Mouse (Mus musculus): ENCODE results near the gene Kbtbd3.

Kbtbd3 gene

DNA sequence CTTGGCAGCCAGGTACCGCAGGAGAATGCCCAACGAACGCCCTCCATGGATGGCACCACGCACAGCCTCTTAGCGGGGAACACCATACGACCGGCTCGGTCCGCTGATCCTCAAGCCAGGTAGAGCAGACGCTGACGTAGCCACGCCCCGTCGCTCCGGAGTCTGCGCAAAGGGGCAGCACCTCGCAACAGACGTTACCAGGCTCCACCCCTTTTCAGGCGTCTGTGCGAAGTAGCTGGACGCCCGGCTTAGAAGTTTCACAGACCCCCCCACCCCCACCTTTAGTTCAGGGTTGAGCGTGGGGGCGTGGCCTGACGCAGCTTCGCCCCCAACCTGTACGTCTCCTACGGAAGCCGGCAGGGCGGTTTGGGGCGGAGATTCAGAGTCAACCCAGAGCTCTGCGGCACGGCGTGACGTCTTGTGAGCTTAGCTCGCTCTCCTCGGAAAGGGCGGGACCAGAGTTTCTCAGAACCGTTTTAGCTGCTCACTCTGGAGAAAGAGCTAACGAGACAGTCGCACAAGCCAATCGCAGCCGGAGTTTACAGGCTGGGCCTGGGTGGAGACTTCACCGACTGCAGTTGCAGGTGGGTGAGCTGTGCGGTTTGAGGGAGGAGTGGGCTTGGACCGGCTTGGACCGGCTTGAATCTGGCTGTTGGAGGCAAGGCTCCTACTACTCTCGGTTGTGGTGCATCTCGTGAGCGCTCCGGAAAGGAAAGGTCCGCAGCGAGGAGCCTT is at the start of gene Kbtbd3, which contains the start of gene Aasdhppt:
Gene Kbtbd3 (plus strand): TSS at position 483 of the 735 bp plus-strand sequence.
Gene Aasdhppt (minus strand): TSS at position 121 of the 735 bp plus-strand sequence.
- DNase-seq (ENCODE audit: low spot score in 2 of 2), result peak; percentile 95 to 96

DNA sequence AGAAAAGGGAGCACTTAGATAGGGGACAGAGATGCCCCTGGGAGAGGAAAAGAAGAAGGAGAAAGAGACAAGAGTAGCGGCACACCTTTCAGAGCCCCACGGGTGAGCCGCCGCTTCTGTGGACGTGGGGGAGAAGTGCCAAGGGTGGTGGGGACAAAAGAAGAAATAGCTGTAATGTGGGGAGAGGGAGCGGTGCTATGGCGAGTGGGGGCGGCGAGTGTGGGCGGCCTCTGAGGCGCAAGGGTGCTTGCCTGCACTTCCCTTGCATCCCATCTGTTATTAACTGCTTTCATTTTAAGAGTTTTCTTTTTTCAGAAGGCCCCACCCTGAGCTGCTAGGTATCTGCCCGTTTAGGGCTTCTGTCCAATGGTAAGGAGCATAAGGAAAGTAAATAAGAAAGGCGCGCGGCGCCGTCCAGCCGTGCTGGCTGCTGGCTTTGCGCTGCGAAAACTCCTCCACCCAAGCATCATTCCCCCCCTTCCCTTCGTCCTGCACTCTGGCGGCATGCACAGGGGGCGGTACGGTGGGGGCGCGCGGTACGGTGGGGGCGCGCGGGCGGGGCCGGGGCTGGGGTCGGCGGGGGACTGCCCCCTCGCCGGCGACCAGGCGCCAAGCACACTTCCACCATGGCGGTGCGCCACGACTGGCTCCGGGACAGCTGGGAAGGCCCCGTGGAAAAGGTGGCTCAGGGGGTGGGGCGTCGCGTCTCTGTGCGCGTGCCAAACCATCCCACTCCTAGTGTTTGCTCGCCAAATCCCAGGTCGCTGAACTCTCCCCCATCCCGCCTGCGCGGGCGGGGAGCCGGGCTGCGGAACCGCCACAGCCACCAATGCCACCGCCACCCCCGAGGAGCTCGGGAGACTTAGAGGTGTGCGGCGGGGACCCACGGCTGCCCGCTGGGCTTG is 49.5 kb upstream of the Kbtbd3 start:
- peak in 1 of 2 experiments; percentile 87 for DNase-seq (ENCODE audit: low spot score in 2 of 2)

DNA sequence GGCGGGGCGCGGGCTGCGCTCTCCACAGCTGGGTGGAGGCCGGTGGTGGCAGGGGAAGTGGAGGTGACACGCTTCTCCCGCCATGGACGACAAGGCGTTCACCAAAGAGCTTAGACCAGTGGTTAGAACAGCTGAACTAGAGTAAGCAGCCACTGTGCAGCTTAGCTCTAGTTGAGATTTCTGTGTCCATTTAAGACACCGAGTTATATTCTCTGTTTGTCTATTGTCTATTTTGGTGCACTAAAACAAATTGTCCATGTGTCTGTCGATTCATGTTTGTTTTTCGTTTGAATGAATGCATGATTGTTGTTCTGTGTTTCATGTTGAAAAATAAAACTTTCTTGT is 48.9 kb upstream of the Kbtbd3 start:
- no peak for DNase-seq (ENCODE audit: low spot score in 2 of 2)

DNA sequence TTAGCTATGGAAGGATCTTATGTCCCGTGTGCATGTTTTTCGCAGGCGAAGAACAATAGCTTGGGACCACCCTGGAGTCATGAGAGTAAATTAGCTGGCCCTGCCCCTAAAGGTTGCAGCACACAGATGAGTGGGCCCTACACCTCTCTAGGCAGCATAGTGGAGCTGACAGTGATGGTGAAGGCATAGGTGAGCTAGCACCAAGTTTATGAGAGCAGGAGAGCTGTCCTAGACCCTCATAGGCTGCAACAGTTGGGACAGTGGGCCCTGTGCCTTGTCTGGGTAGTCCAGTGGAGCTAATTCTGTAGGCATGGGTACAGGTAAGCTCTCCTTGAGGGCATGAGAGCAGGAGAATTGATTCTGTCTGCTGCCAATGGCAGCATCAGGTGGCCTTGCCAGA is 42.8 kb upstream of the Kbtbd3 start:
- no peak for DNase-seq (ENCODE audit: low spot score in 2 of 2)

DNA sequence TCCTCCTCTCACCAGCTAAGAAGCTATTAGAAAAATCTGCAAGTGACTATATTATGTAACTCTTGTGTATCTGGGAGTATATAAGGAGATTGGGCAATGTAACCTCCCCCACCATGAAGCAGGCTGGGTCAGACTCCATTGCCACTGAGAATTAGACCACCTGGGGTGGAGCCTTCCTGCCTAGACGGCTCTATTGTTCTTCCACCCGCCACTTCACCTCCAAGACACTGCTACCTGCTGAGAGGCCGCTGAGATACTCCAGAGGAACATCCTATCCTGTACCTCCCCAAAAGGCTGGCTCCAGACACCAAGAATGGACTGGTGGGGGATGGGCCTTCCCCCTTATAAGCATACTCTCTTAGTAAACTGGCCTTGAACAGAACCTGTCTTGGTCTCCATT is 25.8 kb upstream of the Kbtbd3 start:
- no peak for DNase-seq (ENCODE audit: low spot score in 2 of 2)

DNA sequence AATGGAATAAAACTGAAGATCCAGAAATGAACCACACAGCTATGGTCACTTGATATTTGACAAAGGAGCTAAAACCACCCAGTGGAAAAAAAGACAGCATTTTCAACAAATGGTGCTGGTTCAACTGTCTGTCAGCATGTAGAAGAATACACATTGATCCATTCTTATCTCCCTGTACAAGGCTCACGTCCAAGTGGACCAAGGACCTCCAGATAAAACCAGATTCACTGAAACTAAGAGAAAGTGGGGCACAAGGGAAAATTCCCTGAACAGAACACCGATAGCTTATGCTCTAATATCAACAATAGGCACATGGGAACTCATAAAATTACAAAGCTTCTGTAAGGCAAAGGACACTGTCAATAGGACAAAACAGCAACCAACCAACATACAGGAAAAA is 9.2 kb upstream of the Kbtbd3 start:
- no peak for DNase-seq (ENCODE audit: low spot score in 2 of 2)

DNA sequence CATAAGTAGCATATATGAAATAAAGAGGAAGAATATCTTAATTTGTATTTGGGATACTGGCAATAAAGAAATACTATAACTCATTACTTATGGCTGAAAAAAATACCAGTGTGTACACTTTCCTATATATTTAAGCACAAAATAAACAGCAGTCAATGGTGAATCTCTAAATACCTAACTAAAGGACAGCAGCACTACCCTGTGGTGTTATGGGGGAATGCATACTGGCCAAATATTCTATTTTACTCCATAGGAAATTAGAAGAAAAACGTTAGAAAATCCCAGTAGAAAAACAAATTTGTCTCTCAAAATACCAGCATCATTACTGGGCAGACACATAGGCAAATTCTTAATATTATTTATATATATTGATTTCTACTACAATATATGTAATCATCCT is 4.8 kb upstream of the Kbtbd3 start:
- DNase-seq (ENCODE audit: low spot score in 2 of 2), result no peak

DNA sequence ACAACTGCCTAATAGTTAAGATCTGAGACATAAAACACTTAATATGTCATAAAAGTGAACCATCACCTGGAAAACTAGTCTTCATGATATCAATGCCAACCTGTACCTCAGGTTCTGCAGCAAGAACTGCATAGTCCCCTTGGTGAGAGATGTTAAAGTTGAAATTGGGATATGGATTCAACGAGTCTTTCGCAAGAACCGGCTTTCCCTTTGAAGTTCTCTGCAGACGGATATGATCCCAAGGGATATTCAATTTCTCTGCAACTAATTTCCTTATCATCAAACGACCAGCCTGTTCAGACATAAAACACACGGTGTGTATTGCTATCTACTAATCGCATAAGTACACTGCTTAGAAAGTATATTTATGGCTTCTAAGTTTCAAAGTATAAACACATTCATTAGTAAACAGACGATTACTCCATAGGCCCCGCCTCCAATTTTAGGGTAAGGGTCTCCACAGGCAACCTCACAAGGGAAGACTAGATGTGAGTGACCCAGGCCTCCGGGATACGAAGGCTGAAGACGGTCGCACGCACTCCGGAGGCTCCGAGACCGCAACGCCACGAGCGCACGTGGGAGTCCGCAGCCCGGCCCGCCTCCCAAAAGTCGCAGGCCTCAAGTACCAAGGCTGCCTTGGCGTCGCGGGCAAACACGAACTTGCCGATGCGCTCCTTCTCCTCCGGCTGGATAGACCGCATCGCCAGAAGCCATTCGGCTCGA is 844 bp upstream of the Kbtbd3 start:
- DNase-seq (ENCODE audit: low spot score in 2 of 2), result no peak

DNA sequence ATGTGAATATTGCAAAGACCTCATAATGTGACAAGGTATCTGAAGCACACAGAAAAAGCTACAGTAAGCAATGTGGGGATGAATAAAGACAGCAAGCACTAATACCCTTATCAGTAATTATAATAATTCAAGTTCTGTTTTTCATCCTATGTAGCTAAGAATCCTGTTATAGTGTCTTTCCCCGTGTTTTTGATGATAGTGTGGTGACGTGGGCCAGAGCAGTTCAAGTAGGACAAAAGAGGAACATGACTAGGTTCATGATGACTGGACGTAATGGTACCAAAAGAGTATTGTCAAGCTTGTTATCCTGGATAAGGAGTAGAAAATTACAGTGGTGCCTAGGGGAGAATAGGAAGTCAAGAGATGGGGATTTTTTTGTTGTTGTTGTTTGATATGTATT is 1.1 kb downstream of the Kbtbd3 start:
- no peak for DNase-seq (ENCODE audit: low spot score in 2 of 2)

DNA sequence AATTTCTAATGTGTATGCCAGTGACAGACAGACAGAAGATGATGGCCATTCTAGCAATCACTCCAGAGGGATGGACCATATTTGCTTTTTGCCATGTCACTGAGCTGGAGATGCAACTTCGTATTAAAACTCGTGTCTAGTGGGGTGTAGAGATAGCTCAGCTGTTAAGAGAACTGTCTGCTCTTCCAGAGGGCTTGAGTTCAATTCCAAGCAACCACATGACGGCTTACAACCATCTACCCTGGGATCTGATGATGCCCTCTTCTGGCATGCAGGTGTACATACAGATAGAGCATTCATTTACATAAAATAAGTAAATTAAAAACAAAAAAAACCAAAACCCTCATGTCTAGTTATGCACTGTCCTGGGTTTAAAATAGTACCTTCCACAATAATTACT is 1.5 kb downstream of the Kbtbd3 start:
- DNase-seq (ENCODE audit: low spot score in 2 of 2), result no peak

DNA sequence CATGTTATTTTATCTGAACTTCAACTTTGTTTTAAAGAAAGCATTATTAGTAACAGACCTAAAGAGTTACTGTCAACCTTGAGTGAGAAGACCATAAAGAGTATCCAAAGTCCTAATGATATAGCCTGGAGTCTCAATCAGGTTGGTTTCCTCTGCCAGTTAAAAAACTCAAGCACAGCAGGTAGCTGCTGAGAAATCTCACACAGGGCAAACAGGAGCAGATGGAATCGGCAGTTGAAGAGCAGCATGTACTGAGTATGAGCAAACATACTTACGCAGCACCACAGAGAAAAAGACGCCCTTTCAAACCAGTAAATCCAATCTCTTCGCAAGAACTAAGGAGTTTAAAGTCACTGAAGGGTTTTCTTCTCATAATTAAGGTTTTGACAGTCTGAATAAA is 4.3 kb downstream of the Kbtbd3 start:
- DNase-seq (ENCODE audit: low spot score in 2 of 2), result no peak

DNA sequence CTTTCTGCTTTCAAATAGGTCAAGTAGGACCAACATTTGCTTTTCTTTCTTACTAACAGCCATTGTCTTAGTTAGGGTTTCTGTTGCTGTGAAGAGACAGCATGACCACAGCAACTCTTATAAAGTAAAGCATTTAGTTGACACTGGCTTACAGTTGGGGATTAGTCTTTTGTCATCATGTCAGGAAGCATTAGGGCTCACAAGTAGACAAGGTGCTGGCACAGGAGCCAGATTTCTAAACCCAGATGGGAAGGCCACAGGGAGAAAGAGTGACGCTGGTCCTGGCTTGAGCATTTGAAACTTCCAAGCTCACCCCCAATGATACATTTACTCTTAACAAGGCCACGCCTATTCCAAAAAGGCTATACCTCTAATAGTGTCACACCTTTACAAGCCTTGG is 6.1 kb downstream of the Kbtbd3 start:
- DNase-seq (ENCODE audit: low spot score in 2 of 2), result no peak

DNA sequence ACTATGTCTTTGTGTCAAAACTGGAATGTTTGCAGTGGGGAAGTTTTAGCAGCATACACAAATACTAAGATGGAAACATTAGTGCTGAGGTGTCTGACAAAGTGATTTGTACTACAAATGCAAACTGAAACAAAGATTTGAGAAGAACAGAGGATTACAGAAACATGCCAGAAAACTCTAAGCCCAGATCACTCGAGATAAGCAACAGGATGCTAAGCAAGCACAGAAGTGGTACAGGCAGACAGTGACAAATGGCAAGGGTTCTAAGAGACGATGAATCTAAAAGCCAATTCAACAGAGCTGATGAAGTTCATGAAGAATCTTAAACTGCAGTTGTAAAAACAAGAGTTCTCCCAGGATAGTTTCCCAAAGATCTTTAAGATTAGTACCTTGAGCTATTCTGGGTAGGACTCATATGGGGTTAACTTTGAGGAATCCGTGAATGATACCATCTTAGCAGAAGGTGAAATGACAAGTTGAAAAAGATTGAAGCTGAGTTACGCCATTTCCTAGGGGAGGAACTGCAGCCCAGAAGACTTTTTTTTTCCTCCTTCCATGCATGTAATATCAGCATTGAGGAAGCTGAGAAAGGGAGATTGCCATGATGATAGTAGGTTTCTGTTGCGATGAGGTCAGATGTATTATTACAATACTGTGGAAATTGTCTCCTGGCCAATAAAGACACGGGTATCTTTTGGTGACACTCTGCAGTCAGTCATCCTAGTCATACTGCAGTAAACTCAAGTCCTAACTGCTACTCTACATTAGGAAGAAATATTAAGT is 9.5 kb downstream of the Kbtbd3 start:
- no peak for DNase-seq (ENCODE audit: low spot score in 2 of 2)

DNA sequence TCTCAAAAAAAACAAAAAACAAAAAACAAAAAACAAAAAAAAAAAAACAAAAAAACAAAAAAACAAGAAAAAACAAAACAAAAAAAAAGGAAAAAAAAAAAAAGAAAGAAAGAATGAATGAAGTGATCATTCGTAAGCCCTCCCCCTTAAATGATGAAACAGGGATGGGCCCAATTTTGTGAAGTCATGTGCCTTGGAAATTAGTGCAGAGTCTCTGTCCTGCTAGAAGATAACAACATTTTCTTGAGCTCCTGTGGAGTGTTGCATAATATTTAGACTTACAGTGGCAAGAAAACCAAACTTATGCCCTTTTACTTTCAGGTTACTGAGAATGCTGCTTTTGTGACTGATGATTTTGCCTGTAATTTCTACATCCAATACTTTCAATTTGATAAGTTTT is 43.5 kb downstream of the Kbtbd3 start:
- DNase-seq (ENCODE audit: low spot score in 2 of 2), result no peak

DNA sequence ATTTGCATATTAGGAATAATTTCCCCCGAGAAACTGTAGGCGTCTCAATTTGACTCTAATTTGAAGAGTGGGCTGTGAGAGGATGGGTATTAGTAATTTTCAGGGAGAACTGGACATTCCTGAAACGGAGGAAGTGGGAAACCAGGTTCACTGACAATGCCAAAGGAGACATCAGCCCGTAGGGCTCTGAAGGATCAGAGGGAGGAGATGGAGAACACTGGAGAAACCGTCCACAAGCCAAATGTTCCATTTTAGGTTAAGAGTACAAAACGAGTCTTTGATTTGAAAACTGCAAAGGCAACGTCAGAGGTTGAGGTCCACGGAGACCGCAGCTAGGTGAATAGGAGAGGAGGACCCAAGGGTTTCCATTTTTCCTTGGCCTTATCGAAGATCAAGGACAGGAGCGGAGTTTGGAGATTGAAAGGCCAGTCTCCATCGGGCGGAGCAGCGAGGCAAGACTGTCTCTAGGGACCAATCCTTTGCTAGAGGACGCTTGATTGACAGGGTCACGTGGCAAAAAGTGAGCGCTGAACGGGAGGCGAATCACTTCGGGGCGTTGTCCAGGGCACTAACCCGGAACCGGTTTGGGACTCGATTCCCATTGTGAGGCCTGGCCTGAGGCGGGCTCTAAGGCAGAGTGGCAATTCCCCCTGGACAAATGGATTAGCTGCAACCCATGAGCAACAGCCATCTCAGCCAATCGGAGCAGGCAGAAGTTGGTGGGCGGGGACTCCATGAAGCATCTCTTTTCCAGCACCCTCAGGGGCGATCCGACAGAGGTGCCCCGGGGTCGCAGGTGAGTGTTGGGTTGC is 66.4 kb downstream of the Kbtbd3 start, which contains the start of gene Msantd4:
Gene Msantd4 (plus strand): TSS at position 735 of the 812 bp plus-strand sequence.
- DNase-seq (ENCODE audit: low spot score in 2 of 2), result peak; percentile 87 to 92

DNA sequence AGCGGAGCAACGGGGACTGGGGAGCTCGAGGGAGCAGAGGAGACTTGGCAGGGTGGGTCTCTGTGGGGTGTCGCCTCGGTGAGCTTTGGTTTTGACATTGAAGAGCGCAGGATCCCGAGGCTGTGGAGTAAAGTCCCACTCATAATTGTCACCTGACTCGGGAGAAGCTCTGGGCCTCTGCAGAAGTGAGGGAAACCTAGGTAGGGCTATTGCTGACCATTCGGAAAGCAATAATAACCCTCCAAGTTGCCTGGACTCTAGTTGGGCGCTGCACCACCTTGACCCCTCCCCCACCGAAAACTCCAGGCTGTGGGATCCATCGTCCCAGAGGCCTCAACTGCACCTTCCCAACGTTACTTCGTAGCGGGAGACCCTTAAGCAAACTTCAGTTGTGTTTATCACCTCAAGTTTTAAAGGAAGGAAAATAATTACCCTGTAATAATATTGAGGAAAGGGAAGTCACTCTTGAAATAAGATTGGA is 67.0 kb downstream of the Kbtbd3 start:
- no peak for DNase-seq (ENCODE audit: low spot score in 2 of 2)

Measured in spleen, postnatal 4 days (tissue).